In the genomic region with DNA sequence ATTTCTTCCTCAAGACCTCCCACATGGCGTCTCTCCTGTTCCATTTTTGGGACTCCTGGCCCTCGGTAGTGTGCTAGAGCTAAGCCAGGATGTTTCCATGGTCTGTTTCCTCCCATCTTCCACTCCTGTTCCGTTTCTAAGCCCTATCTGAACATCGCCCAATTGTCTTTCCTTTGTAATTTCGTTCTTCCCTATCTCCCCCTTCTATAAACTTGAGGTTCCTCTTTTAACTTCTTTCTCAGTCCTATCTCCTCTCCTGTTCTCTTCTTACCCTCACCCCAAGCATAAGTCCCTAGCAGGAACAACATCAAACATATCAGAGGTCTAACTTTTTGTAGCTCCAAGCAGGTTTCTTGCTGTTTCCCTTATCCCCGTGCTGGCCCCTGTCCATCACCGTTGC, we compare ENCODE assay signal across 18 mouse cellular contexts.
"Had no signal": no experiment of that assay in that cellular context is flagged by ENCODE, and none has a peak within 500 bp of the region (broad histone marks: within the 10 kb centered on the region; RNA-seq: fewer than 3 reads in every experiment).

No protein-coding gene starts in this region.

- H3K4me2 ChIP-seq: lung, embryonic 14.5 days; midbrain, embryonic 12.5 days; neural tube, embryonic 12.5 days had no signal

- H3K4me3 ChIP-seq: megakaryocyte, embryonic 14.5 days; midbrain, embryonic 12.5 days; neural tube, embryonic 12.5 days had no signal

- H3K9me3 ChIP-seq: megakaryocyte, embryonic 14.5 days; midbrain, embryonic 12.5 days; neural tube, embryonic 12.5 days had no signal

- H3K27ac ChIP-seq: liver, embryonic 14.5 days; midbrain, embryonic 12.5 days; neural tube, embryonic 12.5 days had no signal

- H3K4me1 ChIP-seq: megakaryocyte, embryonic 14.5 days; midbrain, embryonic 12.5 days had no signal

- H3K9ac ChIP-seq: liver, embryonic 14.5 days; lung, embryonic 14.5 days; midbrain, embryonic 12.5 days; neural tube, embryonic 12.5 days had no signal

- DNase-seq: lung, adult 18-20 months; lung, embryonic 14.5 days; lung, postnatal 10 days; lung, postnatal 4 days; midbrain, embryonic 14.5 days; retina, postnatal 1 day; right cerebral cortex, adult 18-20 months; right cerebral cortex, postnatal 25 days; right cerebral cortex, postnatal 4 days; spleen, adult 18-20 months; thymus, adult 18-20 months; thymus, postnatal 14 days; thymus, postnatal 36 days had no signal

- ATAC-seq: midbrain, embryonic 16.5 days had no signal

- H3K36me3 ChIP-seq: midbrain, embryonic 12.5 days; neural tube, embryonic 12.5 days had no signal
